Mouse (Mus musculus) MEL (cell line): Measurements from ENCODE around the gene Tedc1. TPM values are rescaled to one million over a fixed set of nuclear protein-coding genes. Genes with fewer than 3 reads are reported as not detected.

Experiments
- DNase-seq: peaks from one replicate; pipeline ENCODE4 v3.0.0; 2011; ENCODE audit warnings: low read depth, low spot score
- H3K27ac ChIP-seq: 2 replicates; pipeline ENCODE4 v1.5.1; 2012; ENCODE audit warnings: low read depth, mild to moderate bottlenecking, control low read depth, low read length, moderate library complexity; ENCODE audit not compliant: control insufficient read depth
- H3K27me3 ChIP-seq, 2 experiments: fragments of 150-350 bp in 1 of 2; sonication (generic) in 1 of 2; 2 replicates each; pipeline ENCODE4 v1.6.1; 2012; ENCODE audit warnings: low read length in 2 of 2, mild to moderate bottlenecking in 2 of 2, improper control_type of control experiment in 1 of 2, moderate library complexity in 1 of 2; ENCODE audit not compliant: insufficient read depth in 2 of 2, control insufficient read depth in 1 of 2
- H3K36me3 ChIP-seq, 2 experiments: 2 replicates each; pipeline ENCODE4 v1.6.1; 2012 to 2014; ENCODE audit warnings: low read length in 2 of 2, improper control_type of control experiment in 1 of 2, inconsistent platforms in 1 of 2, mild to moderate bottlenecking in 1 of 2; ENCODE audit not compliant: insufficient read depth in 2 of 2, control insufficient read depth in 1 of 2
- H3K4me1 ChIP-seq, 2 experiments: fragments of 150-350 bp in 1 of 2; sonication (generic) in 1 of 2; 2 replicates each; pipeline ENCODE4 v1.6.1; 2012; ENCODE audit warnings: low read length in 2 of 2, improper control_type of control experiment in 1 of 2, mild to moderate bottlenecking in 1 of 2; ENCODE audit not compliant: insufficient read depth in 2 of 2, control insufficient read depth in 1 of 2
- H3K4me3 ChIP-seq, 2 experiments: fragments of 150-350 bp in 1 of 2; sonication (generic) in 1 of 2; 2 replicates each; pipeline ENCODE4 v1.5.1; 2012; ENCODE audit warnings: low read depth in 2 of 2, low read length in 2 of 2, mild to moderate bottlenecking in 2 of 2, moderate library complexity in 2 of 2, control low read depth in 1 of 2, improper control_type of control experiment in 1 of 2; ENCODE audit not compliant: control insufficient read depth in 1 of 2, insufficient read depth in 1 of 2
- H3K79me2 ChIP-seq: 2 replicates; pipeline ENCODE4 v1.6.1; 2012; ENCODE audit warnings: mild to moderate bottlenecking, low read length, moderate library complexity; ENCODE audit not compliant: control insufficient read depth, poor library complexity, insufficient read depth
- H3K9ac ChIP-seq: 2 replicates; pipeline ENCODE4 v1.6.1; 2012; ENCODE audit warnings: low read depth, mild to moderate bottlenecking, control low read depth, low read length, moderate library complexity; ENCODE audit not compliant: control insufficient read depth, poor library complexity, severe bottlenecking
- H3K9me3 ChIP-seq: fragments of 150-350 bp; sonication (generic); replicated peaks from 2 replicates; pipeline ENCODE4 v1.6.1; 2012; ENCODE audit warnings: mild to moderate bottlenecking, low read length, improper control_type of control experiment, moderate library complexity; ENCODE audit not compliant: insufficient read depth
- BHLHE40 ChIP-seq: IDR thresholded peaks from 2 replicates; pipeline ENCODE4 v1.6.1; 2012; ENCODE audit warnings: low read depth, mild to moderate bottlenecking, inconsistent platforms, low read length, improper control_type of control experiment, borderline replicate concordance
- CHD2 ChIP-seq: IDR thresholded peaks from 2 replicates; pipeline ENCODE4 v1.6.1; 2011; ENCODE audit warnings: low read length, improper control_type of control experiment
- CTCF ChIP-seq, 3 experiments: IDR thresholded peaks in 2 of 3; conservative IDR thresholded peaks in 1 of 3; 2 replicates each; pipeline ENCODE4 v1.5.1; 2011 to 2012; ENCODE audit warnings: low read length in 3 of 3, low read depth in 2 of 3, mild to moderate bottlenecking in 2 of 3, improper control_type of control experiment in 1 of 3, inconsistent platforms in 1 of 3, mixed read lengths in 1 of 3, moderate library complexity in 1 of 3; ENCODE audit not compliant: control insufficient read depth in 1 of 3, insufficient read depth in 1 of 3, poor library complexity in 1 of 3, severe bottlenecking in 1 of 3
- ELF1 ChIP-seq: IDR thresholded peaks from 2 replicates; pipeline ENCODE4 v1.6.1; 2014; ENCODE audit warnings: low read depth, mild to moderate bottlenecking, inconsistent platforms, low read length, improper control_type of control experiment, moderate library complexity
- EP300 ChIP-seq, 2 experiments: IDR thresholded peaks; 2 replicates each; pipeline ENCODE4 v1.6.1; 2011; ENCODE audit warnings: improper control_type of control experiment in 2 of 2, low read length in 2 of 2, low read depth in 1 of 2, mild to moderate bottlenecking in 1 of 2
- GABPA ChIP-seq: IDR thresholded peaks from 2 replicates; pipeline ENCODE4 v1.6.1; 2012; ENCODE audit warnings: low read depth, mild to moderate bottlenecking, inconsistent platforms, low read length, improper control_type of control experiment, moderate library complexity
- HCFC1 ChIP-seq: IDR thresholded peaks from 2 replicates; pipeline ENCODE4 v1.6.1; 2012; ENCODE audit warnings: low read depth, mild to moderate bottlenecking, inconsistent platforms, low read length, improper control_type of control experiment, moderate library complexity
- KAT2A ChIP-seq: conservative IDR thresholded peaks from 2 replicates; pipeline ENCODE4 v1.6.1; 2012; ENCODE audit warnings: low read depth, low read length, improper control_type of control experiment, inconsistent platforms
- MAZ ChIP-seq: IDR thresholded peaks from 2 replicates; pipeline ENCODE4 v1.6.1; 2012; ENCODE audit warnings: low read depth, mild to moderate bottlenecking, inconsistent platforms, low read length, improper control_type of control experiment
- MXI1 ChIP-seq: IDR thresholded peaks from 2 replicates; pipeline ENCODE4 v1.6.1; 2011; ENCODE audit warnings: mild to moderate bottlenecking, low read depth, low read length, improper control_type of control experiment
- MYB ChIP-seq: IDR thresholded peaks from 2 replicates; pipeline ENCODE4 v1.6.1; 2011; ENCODE audit warnings: mild to moderate bottlenecking, low read depth, low read length, improper control_type of control experiment
- NELFE ChIP-seq: IDR thresholded peaks from 2 replicates; pipeline ENCODE4 v1.6.1; 2011; ENCODE audit warnings: low read depth, low read length, improper control_type of control experiment
- NRF1 ChIP-seq: IDR thresholded peaks from 2 replicates; pipeline ENCODE4 v1.6.1; 2014; ENCODE audit warnings: low read depth, mild to moderate bottlenecking, inconsistent platforms, low read length, improper control_type of control experiment, moderate library complexity; ENCODE audit not compliant: poor library complexity, insufficient read depth, severe bottlenecking
- RAD21 ChIP-seq: IDR thresholded peaks from 2 replicates; pipeline ENCODE4 v1.6.1; 2011; ENCODE audit warnings: mild to moderate bottlenecking, low read depth, low read length, improper control_type of control experiment
- TAL1 ChIP-seq: IDR thresholded peaks from 2 replicates; pipeline ENCODE4 v1.6.1; 2012; ENCODE audit warnings: mild to moderate bottlenecking, inconsistent platforms, low read length, moderate library complexity, mixed read lengths
- ZC3H11A ChIP-seq: IDR thresholded peaks from 2 replicates; pipeline ENCODE4 v1.6.1; 2012; ENCODE audit warnings: low read depth, mild to moderate bottlenecking, inconsistent platforms, low read length, improper control_type of control experiment
- ZKSCAN1 ChIP-seq: IDR thresholded peaks from 2 replicates; pipeline ENCODE4 v1.6.1; 2012; ENCODE audit warnings: low read depth, mild to moderate bottlenecking, inconsistent platforms, low read length, improper control_type of control experiment, moderate library complexity
- polyA plus RNA-seq, 2 experiments: library from polyadenylated mRNA; stranded (reverse) in 1 of 2; unstranded in 1 of 2; fragments of >175 nt in 1 of 2; fragments of >200 nt in 1 of 2; gene quantifications; 2 replicates each; pipeline versions ENCODE4 v1.2.1 to v1.2.4; 2012; ENCODE audit warnings: low replicate concordance in 2 of 2, low read depth in 1 of 2; ENCODE audit not compliant: insufficient read length in 2 of 2, insufficient read depth in 1 of 2, missing spikeins in 1 of 2
- total RNA-seq: library from RNA; depleted of rRNA; stranded (reverse); fragments of 300-350 nt; gene quantifications from 2 replicates; pipeline ENCODE4 v1.2.3, GENCODE M21; 2012

Gene Tedc1
- total and polyA plus RNA-seq, 3 experiments, result 50.7 to 74.7 TPM; not detected in 1

DNA sequence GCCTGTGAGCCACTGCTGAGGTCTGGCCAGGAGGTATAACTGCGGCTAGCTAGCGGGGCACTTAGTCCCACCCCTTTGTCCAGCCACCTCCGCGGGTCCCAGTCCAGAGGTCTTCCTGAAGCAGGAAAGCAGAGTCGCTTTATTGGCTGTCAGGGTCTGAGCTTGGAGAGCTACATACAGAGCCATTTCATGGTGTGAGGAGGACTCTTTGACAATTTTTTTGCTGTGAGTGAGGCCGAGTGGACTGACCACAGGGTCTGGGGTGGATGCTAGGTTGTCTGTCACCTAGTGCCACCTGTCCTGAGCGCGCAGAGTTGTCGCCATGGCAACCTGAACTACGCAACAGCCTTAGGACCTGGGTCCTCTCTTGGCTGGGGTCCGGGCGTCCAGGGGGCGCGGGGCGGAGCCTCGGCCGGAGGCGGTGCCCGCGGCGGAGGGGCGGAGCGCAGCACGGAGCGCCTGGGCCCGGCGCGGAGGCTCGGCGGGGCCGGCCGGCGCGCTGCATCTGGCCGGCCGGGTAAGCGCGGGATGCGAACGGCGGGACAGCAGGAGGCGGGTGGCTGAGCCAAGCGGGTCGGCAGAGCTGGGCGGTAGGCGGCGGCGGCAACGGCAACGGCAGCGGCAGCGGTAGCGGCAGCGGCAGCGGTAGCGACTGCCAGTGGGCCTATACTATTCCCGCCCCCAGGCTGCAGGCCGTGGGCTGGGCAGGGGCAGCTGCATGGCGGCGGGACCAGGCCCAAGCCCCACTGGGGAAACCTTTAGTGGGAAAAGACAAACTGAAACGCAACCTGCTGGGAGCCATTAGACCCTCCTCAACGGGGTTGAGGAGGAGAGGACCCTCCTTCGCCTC, 29.4 kb downstream of the Tedc1 start, which contains the start of gene Tmem121 (continued):
- TF ChIP-seq MAZ (no peak; the same call in 1 of the 2 replicates), NELFE (peak; percentile 68), ZKSCAN1 (no peak), ELF1 (no peak), GABPA (no peak), BHLHE40 (no peak), HCFC1 (no peak), ZC3H11A (no peak), TAL1 (no peak)

GRCm38 (mm10) chr12:113186326-113187010, 30.2 kb downstream of the Tedc1 start:
- peaks cover 0 to 5% of the 10 kb centered on the region in 2 experiments; a peak in 2 of 4 replicates for H3K4me1 ChIP-seq
- H3K9me3 ChIP-seq, result no peaks in the 10 kb centered on the region
- no peak overlapping the region for H3K27ac ChIP-seq
- TF ChIP-seq MXI1 (no peak), NRF1 (no peak), CTCF (IDR thresholded peaks at IDR 0.05 in 2 of 3, conservative IDR thresholded peaks at IDR 0.05 in 1 of 3; ENCODE audit: control insufficient read depth in 1 of 3, insufficient read depth in 1 of 3, low read depth in 2 of 3, low read length in 3 of 3, poor library complexity in 1 of 3, severe bottlenecking in 1 of 3) (no peak), RAD21 (no peak), EP300 (IDR thresholded peaks at IDR 0.05; ENCODE audit: low read depth in 1 of 2, low read length in 2 of 2) (no peak), CHD2 (no peak), MYB (no peak), KAT2A (no peak), MAZ (no peak), GABPA (no peak)
- TF ChIP-seq, all 39 proteins: peak for 0
- DNase-seq, result no peak
- Histone ChIP-seq H3K79me2 (no peaks in the 10 kb centered on the region; the same call in 1 of the 2 replicates), H3K27me3 (peaks cover 8 to 10% of the 10 kb centered on the region in 2 experiments), H3K9ac (peak overlapping the region; percentile 70), H3K4me3 (peak overlapping the region; percentile 49 to 71), H3K36me3 (peaks cover 0 to 3% of the 10 kb centered on the region in 2 experiments; a peak in 1 of 4 replicates)
